Comparison of ENCODE assay signal across 14 mouse cellular contexts in genomic region chrX:10449323-10449980, GRCm38 (mm10). TPM values are rescaled to one million over a fixed set of nuclear protein-coding genes. Genes with fewer than 3 reads are reported as not detected.
DNase-seq lines count a peak whose midpoint lies in the region; ATAC-seq lines count a peak whose summit lies in the region.
"Had no signal": no experiment of that assay in that cellular context is flagged by ENCODE, and none has a peak within 500 bp of the region (broad histone marks: within the 10 kb centered on the region; RNA-seq: fewer than 3 reads in every experiment).

No protein-coding gene starts in this region.

- H3K9ac ChIP-seq in forebrain, embryonic 15.5 days (replicated peaks) = no peak overlapping the region
- no peak overlapping the region for H3K9ac ChIP-seq in forebrain, embryonic 12.5 days
- no peak overlapping the region for H3K9ac ChIP-seq in forebrain, embryonic 16.5 days (replicated peaks; ENCODE audit: low read depth, low read length)
- H3K9ac ChIP-seq: liver, embryonic 14.5 days had no signal

- H3K4me3 ChIP-seq in forebrain, embryonic 15.5 days = no peak overlapping the region
- no peak overlapping the region for H3K4me3 ChIP-seq in forebrain, embryonic 12.5 days (replicated peaks)
- no peak overlapping the region for H3K4me3 ChIP-seq in forebrain, embryonic 16.5 days (replicated peaks; ENCODE audit: low read length)
- H3K4me3 ChIP-seq: megakaryocyte, embryonic 14.5 days had no signal

- H3K4me2 ChIP-seq in forebrain, embryonic 15.5 days (replicated peaks) = no peak overlapping the region
- H3K4me2 ChIP-seq in forebrain, embryonic 12.5 days = no peak overlapping the region
- no peak overlapping the region for H3K4me2 ChIP-seq in forebrain, embryonic 16.5 days (ENCODE audit: low read length)

- 55% methylated on average over 10 of the region's 10 CpGs for WGBS in forebrain, embryonic 15.5 days
- 77% methylated on average over 10 of the region's 10 CpGs for WGBS in forebrain, embryonic 12.5 days
- WGBS in forebrain, embryonic 16.5 days = 52% methylated on average over 10 of the region's 10 CpGs

- peak; percentile 26 to 77 for DNase-seq in layer of hippocampus, postnatal 14 days (ENCODE audit: low spot score in 2 of 2)
- peak; percentile 5 for DNase-seq in right cerebral cortex, postnatal 14 days
- DNase-seq in kidney, postnatal 4 days = no peak
- no peak for DNase-seq in kidney, postnatal 10 days
- DNase-seq: gastrocnemius, postnatal 14 days; heart, postnatal 36 days; kidney, adult 9 months had no signal

- no peaks in the 10 kb centered on the region for H3K27me3 ChIP-seq in forebrain, embryonic 15.5 days
- H3K27me3 ChIP-seq in forebrain, embryonic 12.5 days = no peaks in the 10 kb centered on the region
- H3K27me3 ChIP-seq in forebrain, embryonic 16.5 days (replicated peaks; ENCODE audit: control insufficient read depth, insufficient read depth, low read length) = no peaks in the 10 kb centered on the region

- no peaks in the 10 kb centered on the region for H3K4me1 ChIP-seq in forebrain, embryonic 15.5 days
- no peaks in the 10 kb centered on the region for H3K4me1 ChIP-seq in forebrain, embryonic 12.5 days
- no peaks in the 10 kb centered on the region for H3K4me1 ChIP-seq in forebrain, embryonic 16.5 days (replicated peaks; ENCODE audit: control insufficient read depth, insufficient read depth, low read length)
- H3K4me1 ChIP-seq: megakaryocyte, embryonic 14.5 days had no signal

- H3K9me3 ChIP-seq in forebrain, embryonic 15.5 days = no peaks in the 10 kb centered on the region
- no peaks in the 10 kb centered on the region for H3K9me3 ChIP-seq in forebrain, embryonic 12.5 days
- no peaks in the 10 kb centered on the region for H3K9me3 ChIP-seq in forebrain, embryonic 16.5 days (ENCODE audit: control insufficient read depth, low read length)
- H3K9me3 ChIP-seq: megakaryocyte, embryonic 14.5 days had no signal

- peak; percentile 79 for ATAC-seq in forebrain, embryonic 15.5 days (replicated peaks)
- ATAC-seq in forebrain, embryonic 12.5 days (ENCODE audit: low FRiP score) = no peak
- peak; percentile 82 for ATAC-seq in forebrain, embryonic 16.5 days
- ATAC-seq in megakaryocyte-erythroid progenitor cell, adult 5-6 weeks (replicated peaks; ENCODE audit: low FRiP score, low TSS enrichment, poor library complexity, severe bottlenecking) = no peak
- ATAC-seq: Patski had no signal

- peak overlapping the region; percentile 58 for H3K27ac ChIP-seq in forebrain, embryonic 15.5 days (replicated peaks)
- H3K27ac ChIP-seq in forebrain, embryonic 12.5 days = no peak overlapping the region
- peak overlapping the region; percentile 46 for H3K27ac ChIP-seq in forebrain, embryonic 16.5 days (ENCODE audit: low read length)
- H3K27ac ChIP-seq: liver, embryonic 14.5 days had no signal

- H3K36me3 ChIP-seq in forebrain, embryonic 15.5 days = no peaks in the 10 kb centered on the region
- H3K36me3 ChIP-seq in forebrain, embryonic 12.5 days (replicated peaks) = no peaks in the 10 kb centered on the region
- H3K36me3 ChIP-seq in forebrain, embryonic 16.5 days (ENCODE audit: control insufficient read depth, insufficient read depth) = no peaks in the 10 kb centered on the region

RNA-seq across cellular contexts. Expression of gene Tspan7, which starts 35.5 kb away (rescaled TPM):
- polyA plus RNA-seq in forebrain, embryonic 15.5 days (2015; fragmentation: Nextera tagmentation; extraction: Ambion mirVana) = 268 and 294 TPM in 2 replicates
- 118 and 121 TPM in 2 replicates for polyA plus RNA-seq in forebrain, embryonic 12.5 days (2016; fragmentation: Nextera tagmentation; extraction: Ambion mirVana)
- polyA plus RNA-seq in forebrain, embryonic 16.5 days (2015; fragmentation: Nextera tagmentation; extraction: Ambion mirVana) = 310 and 336 TPM in 2 replicates
- 1,000 to 10,000 TPM in 1 of 2 experiments, 100 to 1,000 TPM in 1; 973 to 1,092 TPM for total RNA-seq in layer of hippocampus, postnatal 14 days (2021)
- not detected in 2 replicates for total RNA-seq in megakaryocyte-erythroid progenitor cell, adult 5-6 weeks (2014; fragmentation: Nextera tagmentation)
- not detected in 2 replicates for total RNA-seq in megakaryocyte-erythroid progenitor cell, adult 5-6 weeks (2017)

Comparison
In these comparisons a context has a peak if more than half of its experiments do, and no peak if none do; other contexts are left out.
1. ATAC-seq: peak in forebrain, embryonic 15.5 days (single experiment) and forebrain, embryonic 16.5 days (single experiment); none in forebrain, embryonic 12.5 days (single experiment) and megakaryocyte-erythroid progenitor cell, adult 5-6 weeks (single experiment).
2. DNase-seq: peak in layer of hippocampus, postnatal 14 days (2 of 2) and right cerebral cortex, postnatal 14 days (single experiment); none in kidney, postnatal 4 days (0 of 2) and kidney, postnatal 10 days (single experiment).